Mouse (Mus musculus) hindbrain, embryonic 10.5 days (tissue): ENCODE measurements around the gene Itgb8. TPM values are rescaled to one million over a fixed set of nuclear protein-coding genes. Genes with fewer than 3 reads are reported as not detected.

Source experiments
- DNase-seq: peaks from one replicate; pipeline ENCODE4 v3.0.0-alpha.2; 2017; ENCODE audit warnings: low spot score
- H3K27ac ChIP-seq: fragments of 300-500 bp; sonication (generic); 2 replicates; pipeline ENCODE4 v1.5.1; 2016; ENCODE audit warnings: mild to moderate bottlenecking, moderate library complexity
- H3K27me3 ChIP-seq: fragments of 300-500 bp; sonication (generic); 2 replicates; pipeline ENCODE4 v1.6.1; 2016; ENCODE audit warnings: mild to moderate bottlenecking; ENCODE audit not compliant: poor library complexity, insufficient read depth, severe bottlenecking
- H3K36me3 ChIP-seq: fragments of 300-500 bp; sonication (generic); 2 replicates; pipeline ENCODE4 v1.6.1; 2016; ENCODE audit warnings: mild to moderate bottlenecking, moderate library complexity
- H3K4me1 ChIP-seq: fragments of 300-500 bp; sonication (generic); replicated peaks from 2 replicates; pipeline ENCODE4 v1.6.1; 2016; ENCODE audit warnings: mild to moderate bottlenecking
- H3K4me3 ChIP-seq: fragments of 300-500 bp; sonication (generic); 2 replicates; pipeline ENCODE4 v1.5.1; 2016; ENCODE audit warnings: mild to moderate bottlenecking, moderate library complexity
- H3K9me3 ChIP-seq: fragments of 300-500 bp; sonication (generic); 2 replicates; pipeline ENCODE4 v1.6.1; 2016; ENCODE audit warnings: mild to moderate bottlenecking, moderate library complexity
- WGBS: fragments of 180-500 bp; shearing (Covaris S2); methylation state at CpG from one replicate; pipeline ENCODE4 v1.1.7; 2016; 5-methylcytosine and 5-hydroxymethylcytosine counted together
- polyA plus RNA-seq: library from polyadenylated mRNA; unstranded; fragments of >200 nt; fragmentation: Nextera tagmentation; extraction: Ambion mirVana; gene quantifications from 2 replicates; pipeline ENCODE4 v1.2.1, GENCODE M21; 2016

The Itgb8 gene
- polyA plus RNA-seq, 1 experiment from 2014 or later, result 21.8 TPM

- no peaks in the 10 kb centered on the region; the same call in 1 of the 2 replicates for H3K4me1 ChIP-seq
- no peak for DNase-seq
- H3K27me3 ChIP-seq, result no peaks in the 10 kb centered on the region
- no peak overlapping the region for H3K27ac ChIP-seq
- no peak overlapping the region for H3K4me3 ChIP-seq
- H3K9me3 ChIP-seq, result no peaks in the 10 kb centered on the region
- peaks cover 25% of the 10 kb centered on the region for H3K36me3 ChIP-seq
- 92% methylated on average over 2 of the region's 2 CpGs for WGBS
Observed at GRCm38 (mm10) chr12:119157686-119158085, 80.9 kb downstream of the Itgb8 start.

DNA sequence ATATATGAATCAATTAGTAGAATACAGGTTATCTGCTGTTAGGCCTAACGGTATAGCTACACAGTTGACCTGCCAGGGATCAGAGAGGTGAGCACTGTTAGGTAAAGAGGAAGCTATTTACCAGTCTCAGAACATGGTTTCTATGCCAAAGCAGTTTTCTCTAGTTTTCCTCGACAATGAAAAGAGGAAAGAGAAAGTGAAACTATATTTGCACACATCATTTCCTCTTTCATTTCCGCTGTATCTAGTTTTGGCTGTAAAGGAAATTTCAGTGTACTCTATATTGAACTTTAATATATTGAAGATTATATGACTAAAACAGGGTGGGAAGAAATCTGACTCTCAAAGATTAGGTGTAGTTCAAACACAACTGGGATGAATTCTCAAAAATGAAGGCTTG, 81.5 kb downstream of the Itgb8 start:
- 94% methylated on average over 3 of the region's 3 CpGs for WGBS
- no peaks in the 10 kb centered on the region for H3K9me3 ChIP-seq

GRCm38 (mm10) chr12:119155566-119155965, 83.0 kb downstream of the Itgb8 start:
- no peak overlapping the region for H3K4me3 ChIP-seq
- no peak for DNase-seq
- H3K36me3 ChIP-seq, result peaks cover 6% of the 10 kb centered on the region; the same call in 1 of the 2 replicates
- 81% methylated on average over 4 of the region's 4 CpGs for WGBS
- H3K9me3 ChIP-seq, result no peaks in the 10 kb centered on the region
- H3K27ac ChIP-seq, result no peak overlapping the region
- H3K4me1 ChIP-seq, result no peaks in the 10 kb centered on the region; the same call in 1 of the 2 replicates
- no peaks in the 10 kb centered on the region for H3K27me3 ChIP-seq

More for the DNA sequence above, 81.5 kb downstream of the Itgb8 start:
- Histone ChIP-seq H3K4me3 (no peak overlapping the region), H3K36me3 (peaks cover 18% of the 10 kb centered on the region), H3K27me3 (no peaks in the 10 kb centered on the region), H3K27ac (no peak overlapping the region), H3K4me1 (no peaks in the 10 kb centered on the region; the same call in 1 of the 2 replicates)
- DNase-seq, result no peak

DNA sequence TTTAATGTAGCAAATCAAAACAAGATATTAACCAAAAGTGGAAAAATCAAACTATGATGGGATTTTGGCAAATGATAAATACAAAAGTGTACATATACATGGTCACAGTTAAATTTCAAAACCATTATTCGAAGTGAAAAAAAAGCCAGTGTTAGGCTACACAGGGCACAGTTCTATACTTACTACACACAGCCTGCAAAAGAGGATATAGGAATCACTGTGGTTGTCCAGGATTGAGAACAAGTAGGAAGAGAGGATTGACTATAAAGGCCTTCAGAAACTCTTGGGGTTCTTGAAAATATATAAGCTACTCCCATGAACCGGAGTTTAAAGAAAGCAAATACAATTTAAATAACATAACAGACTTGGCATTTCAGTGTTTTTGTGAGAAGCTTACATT, 87.6 kb downstream of the Itgb8 start:
- Histone ChIP-seq H3K27me3 (no peaks in the 10 kb centered on the region), H3K4me1 (no peaks in the 10 kb centered on the region), H3K9me3 (no peaks in the 10 kb centered on the region), H3K36me3 (no peaks in the 10 kb centered on the region; the same call in 1 of the 2 replicates), H3K27ac (no peak overlapping the region), H3K4me3 (no peak overlapping the region)
- 92% methylated on average over 2 of the region's 2 CpGs for WGBS
- no peak for DNase-seq

DNA sequence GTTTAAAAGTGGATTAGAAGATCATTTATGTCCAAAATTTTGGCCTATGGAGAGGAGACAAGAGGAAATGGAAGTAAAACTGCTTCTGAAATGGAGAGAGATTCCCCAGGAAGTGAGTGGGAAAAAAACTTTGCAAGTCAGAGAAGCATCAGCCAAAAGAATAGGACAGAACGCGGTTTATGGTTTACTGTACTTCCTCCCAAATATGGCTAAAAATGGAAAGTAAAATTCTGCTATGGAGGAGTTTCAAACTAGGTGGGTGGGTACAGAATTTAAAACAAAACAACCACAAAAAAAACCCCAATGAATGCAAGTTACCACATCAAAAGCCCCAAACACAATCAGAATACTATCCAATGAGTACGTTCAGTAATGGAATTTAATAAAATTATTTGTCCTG, 90.8 kb downstream of the Itgb8 start:
- Histone ChIP-seq H3K9me3 (no peaks in the 10 kb centered on the region), H3K4me3 (no peak overlapping the region), H3K36me3 (no peaks in the 10 kb centered on the region), H3K27me3 (no peaks in the 10 kb centered on the region), H3K27ac (no peak overlapping the region), H3K4me1 (no peaks in the 10 kb centered on the region)
- WGBS, result 93% methylated on average over 3 of the region's 3 CpGs
- DNase-seq, result no peak

DNA sequence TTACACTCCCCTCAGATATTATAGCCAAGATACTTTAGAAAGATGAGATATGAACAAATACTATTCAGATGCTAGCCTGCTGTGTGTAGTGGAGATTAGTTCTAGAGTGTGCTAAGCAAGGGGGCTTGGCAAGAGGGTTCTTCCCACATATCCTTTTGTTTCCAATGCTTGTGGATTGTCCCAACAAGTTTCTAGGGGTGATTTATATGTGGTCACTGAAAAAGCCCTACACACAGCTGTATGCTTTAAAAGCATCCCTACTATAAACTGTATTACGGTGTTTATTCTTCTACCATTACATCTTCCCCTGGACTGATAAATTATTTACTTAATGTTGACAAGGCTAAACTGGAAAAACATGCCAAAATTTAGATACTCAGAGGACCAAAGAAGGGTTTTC, 92.6 kb downstream of the Itgb8 start:
- Histone ChIP-seq H3K4me1 (no peaks in the 10 kb centered on the region), H3K27ac (no peak overlapping the region), H3K9me3 (no peaks in the 10 kb centered on the region), H3K27me3 (no peaks in the 10 kb centered on the region), H3K36me3 (no peaks in the 10 kb centered on the region), H3K4me3 (no peak overlapping the region)
- DNase-seq, result no peak
- 95% methylated on average over 1 of the region's 1 CpGs for WGBS

DNA sequence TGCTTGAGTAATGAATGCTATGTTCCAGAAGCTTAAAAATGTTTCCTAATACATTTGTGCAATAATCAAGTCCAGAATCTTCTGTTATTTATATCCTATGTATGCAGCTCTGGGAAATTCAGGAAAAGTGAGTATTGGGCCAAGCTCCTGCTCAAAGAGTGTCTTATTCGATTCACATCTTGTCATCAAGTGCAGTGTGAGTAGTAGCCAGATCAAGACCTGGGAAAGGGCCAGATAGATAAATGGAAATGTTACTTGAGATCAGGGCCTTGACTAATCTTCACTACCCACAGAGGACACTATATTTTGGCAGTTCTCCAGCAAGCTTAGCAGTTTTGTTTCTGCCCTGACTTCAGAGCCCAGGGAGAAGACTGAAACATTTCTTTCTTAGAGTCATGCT, 100.7 kb downstream of the Itgb8 start:
- Histone ChIP-seq H3K27ac (no peak overlapping the region), H3K9me3 (no peaks in the 10 kb centered on the region), H3K36me3 (no peaks in the 10 kb centered on the region), H3K4me1 (no peaks in the 10 kb centered on the region), H3K4me3 (no peak overlapping the region), H3K27me3 (no peaks in the 10 kb centered on the region)
- 86% methylated on average over 1 of the region's 1 CpGs for WGBS
- no peak for DNase-seq

GRCm38 (mm10) chr12:119113522-119114135, 125.0 kb downstream of the Itgb8 start:
- H3K36me3 ChIP-seq, result no peaks in the 10 kb centered on the region
- no peaks in the 10 kb centered on the region for H3K4me1 ChIP-seq
- H3K27ac ChIP-seq, result no peak overlapping the region
- no peaks in the 10 kb centered on the region for H3K27me3 ChIP-seq
- WGBS, result 81% methylated on average over 6 of the region's 6 CpGs
- DNase-seq, result no peak
- H3K9me3 ChIP-seq, result no peaks in the 10 kb centered on the region
- H3K4me3 ChIP-seq, result no peak overlapping the region

DNA sequence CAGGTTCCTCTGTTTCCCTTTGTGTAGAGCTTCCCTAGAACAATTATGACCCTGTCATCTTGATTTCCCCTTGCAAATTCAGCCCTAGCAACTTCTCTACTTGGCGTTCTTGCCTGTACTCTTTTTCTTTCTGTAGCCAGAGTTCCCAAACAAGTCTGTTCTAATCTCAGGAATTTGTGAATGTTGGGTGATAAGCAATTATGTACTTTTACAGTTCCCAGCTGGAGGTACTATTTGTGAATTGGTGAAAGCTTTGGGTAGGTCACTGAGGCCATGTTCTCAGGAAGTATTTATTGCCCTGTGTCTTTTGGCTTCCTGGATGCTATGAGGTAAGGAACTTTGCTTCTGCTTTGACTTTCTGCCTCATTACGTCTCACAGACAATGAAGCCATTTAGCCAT, 128.5 kb downstream of the Itgb8 start:
- no peaks in the 10 kb centered on the region for H3K9me3 ChIP-seq
- H3K27me3 ChIP-seq, result no peaks in the 10 kb centered on the region
- H3K4me1 ChIP-seq, result no peaks in the 10 kb centered on the region
- H3K36me3 ChIP-seq, result no peaks in the 10 kb centered on the region
- H3K4me3 ChIP-seq, result no peak overlapping the region
- H3K27ac ChIP-seq, result no peak overlapping the region
- 72% methylated on average over 2 of the region's 2 CpGs for WGBS
- DNase-seq, result no peak

Other genes with a start within 250 kb of the Itgb8 start
- 0.24 and 0.25 TPM in 2 replicates for gene Macc1, start 75.5 kb upstream of the Itgb8 start, polyA plus RNA-seq